Mouse (Mus musculus) hindbrain, embryonic 16.5 days (tissue): ENCODE results near the gene Myo6. TPM values are rescaled to one million over a fixed set of nuclear protein-coding genes. Genes with fewer than 3 reads are reported as not detected.

Experiments
- ATAC-seq: fragments of 200-750 bp; cut with Nextera tagmentation; 2 replicates; pipeline ENCODE4 v1.8.0; 2017; ENCODE audit warnings: moderate TSS enrichment, moderate library complexity
- H3K27ac ChIP-seq: fragments of 300-500 bp; sonication (generic); 2 replicates; pipeline ENCODE4 v1.5.1; 2014; ENCODE audit warnings: low read depth, mild to moderate bottlenecking, control low read depth, low read length, moderate library complexity
- H3K27me3 ChIP-seq: fragments of 300-500 bp; sonication (generic); replicated peaks from 2 replicates; pipeline ENCODE4 v1.6.1; 2014; ENCODE audit warnings: low read length; ENCODE audit not compliant: control insufficient read depth, insufficient read depth
- H3K36me3 ChIP-seq: fragments of 300-500 bp; sonication (generic); 2 replicates; pipeline ENCODE4 v1.6.1; 2014; ENCODE audit warnings: mild to moderate bottlenecking, low read length, moderate library complexity, mixed read lengths; ENCODE audit not compliant: control insufficient read depth, insufficient read depth
- H3K4me1 ChIP-seq: fragments of 300-500 bp; sonication (generic); 2 replicates; pipeline ENCODE4 v1.6.1; 2014; ENCODE audit warnings: low read depth, low read length; ENCODE audit not compliant: control insufficient read depth, insufficient read depth
- H3K4me2 ChIP-seq: fragments of 300-500 bp; sonication (generic); 2 replicates; pipeline ENCODE4 v1.6.1; 2014; ENCODE audit warnings: mild to moderate bottlenecking, low read length, control low read depth, moderate library complexity
- H3K4me3 ChIP-seq: fragments of 300-500 bp; sonication (generic); 2 replicates; pipeline ENCODE4 v1.5.1; 2014; ENCODE audit warnings: mild to moderate bottlenecking, low read length, control low read depth, moderate library complexity
- H3K9ac ChIP-seq: fragments of 300-500 bp; sonication (generic); 2 replicates; pipeline ENCODE4 v1.6.1; 2014; ENCODE audit warnings: low read depth, mild to moderate bottlenecking, control low read depth, low read length, moderate library complexity
- H3K9me3 ChIP-seq: fragments of 300-500 bp; sonication (generic); 2 replicates; pipeline ENCODE4 v1.6.1; 2014; ENCODE audit warnings: mild to moderate bottlenecking, low read length, moderate library complexity; ENCODE audit not compliant: control insufficient read depth
- WGBS: fragments of 180-500 bp; shearing (Covaris S2); extraction: QIAGEN DNeasy Blood & Tissue Kit; methylation state at CpG from one replicate; pipeline ENCODE4 v1.1.7; 2014; 5-methylcytosine and 5-hydroxymethylcytosine counted together
- polyA plus RNA-seq: library from polyadenylated mRNA; unstranded; fragments of >200 nt; fragmentation: Nextera tagmentation; extraction: Ambion mirVana; gene quantifications from 2 replicates; pipeline ENCODE4 v1.2.1, GENCODE M21; 2015

Gene Myo6
- polyA plus RNA-seq, 1 experiment from 2014 or later: 26.8 TPM

DNA sequence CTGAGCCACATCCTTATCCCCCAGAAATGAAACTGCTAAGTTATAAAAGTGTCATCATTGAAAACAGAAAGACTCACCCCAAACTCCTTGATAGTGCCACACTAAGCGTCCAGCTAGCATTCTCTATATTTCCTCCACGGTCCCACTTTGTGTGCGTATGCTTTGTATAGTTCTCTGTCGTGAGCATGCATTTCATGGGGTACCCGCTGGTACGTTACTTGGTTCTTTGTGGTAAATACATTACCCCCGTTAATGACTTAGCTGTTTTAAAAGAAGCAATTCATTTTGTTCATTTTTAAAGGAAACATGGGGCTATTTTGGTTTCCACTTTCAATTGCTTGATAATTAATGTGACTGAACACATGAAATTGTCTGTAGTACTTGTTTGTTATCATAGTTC lies 122.0 kb downstream of the Myo6 start:
- Histone ChIP-seq H3K36me3 (peaks cover 9% of the 10 kb centered on the region), H3K27me3 (no peaks in the 10 kb centered on the region), H3K4me1 (no peaks in the 10 kb centered on the region), H3K4me3 (no peak overlapping the region), H3K9ac (no peak overlapping the region), H3K27ac (no peak overlapping the region), H3K4me2 (no peak overlapping the region), H3K9me3 (no peaks in the 10 kb centered on the region)
- 88% methylated on average over 7 of the region's 7 CpGs for WGBS
- ATAC-seq: no peak

DNA sequence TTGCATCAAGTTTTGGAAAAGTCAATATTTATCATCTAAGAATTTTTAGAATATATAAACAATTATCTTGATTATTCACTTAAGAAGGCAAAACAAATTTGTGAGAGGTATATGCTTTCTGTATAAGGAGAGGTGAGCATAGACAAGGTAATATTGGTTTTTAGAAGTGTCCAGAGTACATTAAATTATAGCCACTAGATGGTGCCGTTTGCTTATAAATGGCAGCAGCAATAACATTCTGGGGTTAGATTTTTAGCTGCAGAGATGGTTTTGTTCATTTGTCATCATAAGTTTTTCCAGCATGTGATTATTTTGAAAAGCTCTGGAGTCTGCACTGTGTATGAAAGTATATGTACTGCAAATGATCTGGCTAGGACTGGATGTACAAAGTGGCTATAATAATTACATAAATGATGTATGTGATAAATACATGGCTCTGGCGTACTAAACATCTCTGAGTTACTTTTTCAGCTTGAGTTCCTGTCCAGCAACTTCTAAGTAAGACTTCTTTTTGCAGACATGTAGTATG lies 128.3 kb downstream of the Myo6 start:
- Histone ChIP-seq H3K4me2 (no peak overlapping the region), H3K9ac (no peak overlapping the region), H3K4me3 (no peak overlapping the region), H3K36me3 (peaks cover 7% of the 10 kb centered on the region), H3K27me3 (no peaks in the 10 kb centered on the region), H3K4me1 (no peaks in the 10 kb centered on the region), H3K27ac (no peak overlapping the region), H3K9me3 (no peaks in the 10 kb centered on the region)
- ATAC-seq: peak; percentile 42; the same call in 1 of the 2 replicates
- WGBS: 57% methylated on average over 2 of the region's 2 CpGs

DNA sequence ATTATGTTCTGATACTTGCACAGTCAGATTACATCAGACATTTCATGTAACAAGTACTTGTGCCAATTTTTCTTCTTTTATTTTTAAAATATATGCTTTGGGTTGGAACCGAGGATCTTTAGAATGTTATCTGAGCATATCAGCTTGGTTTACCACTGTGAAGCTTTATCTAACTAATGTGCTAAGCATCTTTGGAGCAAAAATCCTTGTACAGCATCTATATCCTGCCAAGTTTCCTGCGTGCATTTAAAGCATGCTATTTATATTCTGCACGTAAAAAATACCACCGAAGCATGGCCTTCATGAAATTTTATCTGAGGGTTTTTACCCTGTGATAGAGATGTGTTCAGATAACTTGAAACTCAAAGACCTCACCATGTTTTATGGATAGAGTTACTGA lies 131.3 kb downstream of the Myo6 start:
- no peaks in the 10 kb centered on the region for H3K4me1 ChIP-seq
- ATAC-seq: no peak
- no peak overlapping the region for H3K27ac ChIP-seq
- no peak overlapping the region for H3K9ac ChIP-seq
- H3K9me3 ChIP-seq: no peaks in the 10 kb centered on the region
- no peak overlapping the region for H3K4me2 ChIP-seq
- no peak overlapping the region for H3K4me3 ChIP-seq
- H3K36me3 ChIP-seq: peaks cover 4% of the 10 kb centered on the region
- no peaks in the 10 kb centered on the region for H3K27me3 ChIP-seq
- 69% methylated on average over 4 of the region's 4 CpGs for WGBS

DNA sequence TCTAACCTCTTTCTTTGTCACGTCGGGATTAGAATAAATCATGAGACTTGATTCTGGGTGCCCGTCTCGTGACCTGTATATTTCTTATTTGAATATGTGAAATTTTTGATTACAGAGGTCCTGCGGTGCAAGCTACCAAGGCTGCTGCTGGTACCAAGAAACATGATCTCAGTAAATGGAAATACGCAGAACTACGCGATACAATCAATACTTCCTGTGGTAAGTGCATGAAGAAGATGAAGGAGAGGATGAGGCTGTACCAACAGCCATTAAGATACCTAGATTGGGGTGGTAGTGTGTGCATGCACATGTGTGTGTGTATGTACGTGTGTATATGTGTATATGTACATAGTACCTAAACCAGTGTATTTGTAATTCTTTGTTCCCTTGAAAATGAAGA lies 134.2 kb downstream of the Myo6 start:
- H3K4me1 ChIP-seq: no peaks in the 10 kb centered on the region
- no peak overlapping the region for H3K9ac ChIP-seq
- no peaks in the 10 kb centered on the region for H3K9me3 ChIP-seq
- 94% methylated on average over 9 of the region's 9 CpGs for WGBS
- no peaks in the 10 kb centered on the region for H3K27me3 ChIP-seq
- no peaks in the 10 kb centered on the region for H3K36me3 ChIP-seq
- no peak overlapping the region for H3K4me2 ChIP-seq
- ATAC-seq: no peak
- H3K27ac ChIP-seq: no peak overlapping the region
- H3K4me3 ChIP-seq: no peak overlapping the region

DNA sequence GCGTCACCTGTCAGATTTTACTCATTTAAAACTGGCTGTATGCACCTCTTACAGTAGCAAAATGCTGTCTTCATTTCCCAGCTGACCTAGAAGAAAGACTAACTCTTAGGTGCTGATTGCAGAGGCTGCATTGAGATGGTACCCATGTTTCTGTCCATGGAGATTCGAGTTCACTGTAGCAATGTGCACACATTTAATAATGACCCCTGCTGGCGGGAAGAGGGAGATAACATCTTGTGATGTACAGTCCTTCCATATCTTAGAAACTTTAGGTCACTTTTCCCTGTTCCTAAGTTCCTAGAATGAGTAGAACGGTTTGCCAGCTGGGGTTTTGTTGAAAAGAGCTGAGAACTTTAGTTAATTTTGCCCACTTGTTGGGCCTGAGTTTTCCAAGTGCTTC lies 138.7 kb downstream of the Myo6 start:
- Histone ChIP-seq H3K27ac (no peak overlapping the region), H3K4me3 (no peak overlapping the region), H3K9me3 (no peaks in the 10 kb centered on the region), H3K4me1 (0 out of 2 replicates have a peak, but pooled peaks cover 2% of the 10 kb centered on the region), H3K9ac (no peak overlapping the region), H3K4me2 (no peak overlapping the region), H3K36me3 (no peaks in the 10 kb centered on the region), H3K27me3 (no peaks in the 10 kb centered on the region)
- 71% methylated on average over 4 of the region's 4 CpGs for WGBS
- no peak for ATAC-seq

DNA sequence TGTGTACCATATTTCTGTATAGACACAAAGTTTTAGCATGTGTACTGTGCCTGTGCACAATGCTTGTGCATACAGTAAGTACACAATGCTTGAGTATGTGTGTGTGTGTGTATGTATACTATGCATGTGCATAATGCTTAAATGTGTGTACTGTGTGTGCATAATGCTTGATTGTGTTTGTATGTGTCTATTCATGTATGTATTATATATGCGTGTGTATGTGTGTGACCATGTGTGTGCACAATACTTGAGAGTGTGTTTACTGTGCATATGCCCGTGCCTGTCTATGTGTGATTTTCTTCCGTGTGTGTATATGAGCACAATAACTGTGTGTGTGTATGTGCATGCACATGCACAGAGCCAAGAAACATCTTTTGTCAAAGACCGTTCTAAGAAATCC lies 141.6 kb downstream of the Myo6 start:
- H3K27ac ChIP-seq: no peak overlapping the region
- H3K36me3 ChIP-seq: no peaks in the 10 kb centered on the region
- H3K4me2 ChIP-seq: peak overlapping the region; percentile 48
- H3K9ac ChIP-seq: no peak overlapping the region
- 0 out of 2 replicates have a peak, but pooled peaks cover 2% of the 10 kb centered on the region for H3K4me1 ChIP-seq
- no peak overlapping the region for H3K4me3 ChIP-seq
- H3K9me3 ChIP-seq: no peaks in the 10 kb centered on the region
- no peaks in the 10 kb centered on the region for H3K27me3 ChIP-seq
- peak; percentile 68 for ATAC-seq
- 66% methylated on average over 4 of the region's 4 CpGs for WGBS

DNA sequence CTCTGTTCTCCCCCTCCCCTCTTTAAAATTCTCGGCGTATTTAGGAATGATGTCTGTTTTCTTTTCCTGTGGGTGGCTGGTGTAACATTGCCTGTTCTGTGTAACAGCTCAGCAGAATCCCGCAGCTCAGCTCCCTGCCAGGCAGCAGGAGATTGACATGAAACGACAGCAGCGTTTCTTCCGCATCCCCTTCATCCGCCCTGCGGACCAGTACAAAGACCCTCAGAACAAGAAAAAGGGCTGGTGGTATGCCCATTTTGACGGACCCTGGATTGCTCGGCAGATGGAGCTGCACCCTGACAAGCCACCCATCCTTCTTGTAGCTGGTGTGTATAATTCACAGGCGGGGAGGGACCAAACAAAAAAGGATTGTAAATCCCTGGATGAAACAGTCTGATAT lies 142.0 kb downstream of the Myo6 start:
- Histone ChIP-seq H3K9me3 (no peaks in the 10 kb centered on the region), H3K4me3 (peak overlapping the region; percentile 20), H3K27me3 (no peaks in the 10 kb centered on the region), H3K4me1 (0 out of 2 replicates have a peak, but pooled peaks cover 2% of the 10 kb centered on the region), H3K27ac (no peak overlapping the region), H3K9ac (peak overlapping the region; percentile 47), H3K4me2 (peak overlapping the region; percentile 48), H3K36me3 (no peaks in the 10 kb centered on the region)
- 27% methylated on average over 11 of the region's 11 CpGs for WGBS
- peak; percentile 82 for ATAC-seq

DNA sequence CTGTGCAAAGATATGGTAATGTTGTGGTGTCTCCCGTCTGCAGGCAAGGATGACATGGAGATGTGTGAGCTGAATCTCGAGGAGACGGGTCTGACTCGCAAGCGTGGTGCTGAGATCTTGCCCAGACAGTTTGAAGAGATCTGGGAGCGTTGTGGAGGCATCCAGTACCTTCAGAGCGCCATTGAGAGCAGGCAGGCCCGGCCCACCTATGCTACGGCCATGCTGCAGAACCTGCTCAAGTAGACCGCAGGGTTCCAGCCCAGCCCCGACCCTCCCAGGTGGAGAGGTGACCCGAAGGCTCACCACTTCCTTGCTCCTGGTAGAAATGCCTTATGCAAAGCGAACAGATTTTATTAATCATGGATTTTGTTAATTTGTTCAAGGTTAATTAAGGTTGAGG lies 142.8 kb downstream of the Myo6 start:
- Histone ChIP-seq H3K36me3 (no peaks in the 10 kb centered on the region), H3K4me2 (no peak overlapping the region), H3K4me1 (0 out of 2 replicates have a peak, but pooled peaks cover 2% of the 10 kb centered on the region), H3K9ac (no peak overlapping the region), H3K4me3 (no peak overlapping the region), H3K9me3 (no peaks in the 10 kb centered on the region), H3K27ac (no peak overlapping the region), H3K27me3 (no peaks in the 10 kb centered on the region)
- ATAC-seq: peak; percentile 42; the same call in 1 of the 2 replicates
- WGBS: 88% methylated on average over 13 of the region's 13 CpGs

DNA sequence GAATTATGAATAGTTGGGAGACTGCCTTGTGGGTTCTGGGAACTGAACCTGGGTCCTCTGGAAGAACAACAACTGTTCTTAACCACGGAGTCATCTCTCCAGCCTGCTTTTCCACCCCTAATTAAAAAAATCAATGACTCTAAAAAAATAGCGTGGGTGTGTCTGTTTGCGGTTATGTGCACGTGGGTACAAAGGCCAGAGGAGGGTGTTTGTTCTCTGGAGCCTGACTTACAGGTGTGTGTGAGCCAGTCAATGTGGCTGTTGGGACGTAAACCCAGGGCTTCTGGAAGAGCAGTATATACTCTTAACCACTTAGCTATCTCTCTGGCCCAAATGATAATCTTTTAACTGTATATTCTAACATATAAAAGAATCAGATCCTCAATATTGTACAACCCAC lies 148.8 kb downstream of the Myo6 start:
- Histone ChIP-seq H3K4me2 (no peak overlapping the region), H3K36me3 (no peaks in the 10 kb centered on the region), H3K27ac (no peak overlapping the region), H3K4me1 (no peaks in the 10 kb centered on the region), H3K4me3 (no peak overlapping the region), H3K27me3 (no peaks in the 10 kb centered on the region), H3K9me3 (no peaks in the 10 kb centered on the region), H3K9ac (no peak overlapping the region)
- no peak for ATAC-seq
- 85% methylated on average over 5 of the region's 5 CpGs for WGBS

DNA sequence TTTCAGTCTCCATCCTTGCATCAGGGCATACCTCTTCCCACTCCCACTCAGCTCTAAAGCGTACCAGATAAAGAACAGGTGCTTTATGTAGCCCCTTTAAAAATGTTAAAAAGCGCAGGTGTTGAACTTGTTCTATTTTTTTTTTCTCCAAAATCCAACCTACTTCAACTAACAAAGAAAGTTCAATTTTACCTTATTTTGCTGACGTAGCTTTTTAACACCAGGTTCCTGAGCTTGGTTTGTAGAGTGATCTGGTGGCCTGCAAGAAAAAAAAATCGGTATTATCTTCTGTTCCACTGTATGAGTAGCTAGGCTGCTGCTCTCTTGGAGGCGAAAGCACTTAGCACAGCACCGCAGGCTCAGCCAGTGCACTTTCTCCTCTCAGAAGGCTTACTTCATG lies 151.1 kb downstream of the Myo6 start:
- Histone ChIP-seq H3K27ac (no peak overlapping the region), H3K36me3 (no peaks in the 10 kb centered on the region), H3K27me3 (no peaks in the 10 kb centered on the region), H3K4me1 (no peaks in the 10 kb centered on the region), H3K9ac (no peak overlapping the region), H3K4me2 (no peak overlapping the region), H3K9me3 (no peaks in the 10 kb centered on the region), H3K4me3 (no peak overlapping the region)
- WGBS: 93% methylated on average over 6 of the region's 6 CpGs
- no peak for ATAC-seq
